Mouse (Mus musculus) intestine, embryonic 16.5 days (tissue): Measurements from ENCODE around the gene Foxn3. TPM values are rescaled to one million over a fixed set of nuclear protein-coding genes. Genes with fewer than 3 reads are reported as not detected.

Experiments
- ATAC-seq: fragments of 200-750 bp; cut with Nextera tagmentation; 2 replicates; pipeline ENCODE4 v1.8.0; 2017; ENCODE audit warnings: moderate TSS enrichment, moderate library complexity
- H3K27ac ChIP-seq: fragments of 300-500 bp; sonication (generic); 2 replicates; pipeline ENCODE4 v1.5.1; 2014; ENCODE audit warnings: mild to moderate bottlenecking, low read length
- H3K27me3 ChIP-seq: fragments of 300-500 bp; sonication (generic); replicated peaks from 2 replicates; pipeline ENCODE4 v1.6.1; 2014; ENCODE audit warnings: low read length, control low read depth, mixed read lengths; ENCODE audit not compliant: control insufficient read depth, insufficient read depth
- H3K36me3 ChIP-seq: fragments of 300-500 bp; sonication (generic); 2 replicates; pipeline ENCODE4 v1.6.1; 2014; ENCODE audit warnings: low read length, control low read depth; ENCODE audit not compliant: control insufficient read depth, insufficient read depth
- H3K4me1 ChIP-seq: fragments of 300-500 bp; sonication (generic); 2 replicates; pipeline ENCODE4 v1.6.1; 2014; ENCODE audit warnings: low read length, control low read depth, mixed read lengths; ENCODE audit not compliant: control insufficient read depth, insufficient read depth
- H3K4me2 ChIP-seq: fragments of 300-500 bp; sonication (generic); 2 replicates; pipeline ENCODE4 v1.6.1; 2014; ENCODE audit warnings: low read depth, low read length, control low read depth
- H3K4me3 ChIP-seq: fragments of 300-500 bp; sonication (generic); 2 replicates; pipeline ENCODE4 v1.5.1; 2014; ENCODE audit warnings: mild to moderate bottlenecking, low read length
- H3K9ac ChIP-seq: fragments of 300-500 bp; sonication (generic); 2 replicates; pipeline ENCODE4 v1.6.1; 2014; ENCODE audit warnings: low read depth, low read length
- H3K9me3 ChIP-seq: fragments of 300-500 bp; sonication (generic); 2 replicates; pipeline ENCODE4 v1.6.1; 2016; ENCODE audit warnings: low read length, control low read depth; ENCODE audit not compliant: control insufficient read depth
- WGBS: fragments of 180-500 bp; shearing (Covaris S2); extraction: QIAGEN DNeasy Blood & Tissue Kit; methylation state at CpG from one replicate; pipeline ENCODE4 v1.1.7; 2014; 5-methylcytosine and 5-hydroxymethylcytosine counted together
- polyA plus RNA-seq: library from polyadenylated mRNA; unstranded; fragments of >200 nt; fragmentation: Nextera tagmentation; extraction: Ambion mirVana; gene quantifications from 2 replicates; pipeline ENCODE4 v1.2.1, GENCODE M21; 2015

Foxn3 gene
- polyA plus RNA-seq, 1 experiment from 2014 or later: 43.0 TPM

- ATAC-seq: no peak
- no peak overlapping the region for H3K9ac ChIP-seq
- no peaks in the 10 kb centered on the region for H3K36me3 ChIP-seq
- H3K9me3 ChIP-seq: no peaks in the 10 kb centered on the region
- no peaks in the 10 kb centered on the region for H3K4me1 ChIP-seq
- H3K27ac ChIP-seq: no peak overlapping the region
- no peak overlapping the region for H3K4me3 ChIP-seq
- H3K4me2 ChIP-seq: no peak overlapping the region
- WGBS: 52% methylated on average over 7 of the region's 7 CpGs
- no peaks in the 10 kb centered on the region for H3K27me3 ChIP-seq
Measured at GRCm38 (mm10) chr12:99599606-99600005, 36.2 kb upstream of the Foxn3 start.

GRCm38 (mm10) chr12:99596397-99596796, 33.0 kb upstream of the Foxn3 start:
- no peak overlapping the region for H3K4me2 ChIP-seq
- H3K27ac ChIP-seq: no peak overlapping the region
- H3K9me3 ChIP-seq: no peaks in the 10 kb centered on the region
- H3K4me3 ChIP-seq: no peak overlapping the region
- no peaks in the 10 kb centered on the region for H3K27me3 ChIP-seq
- ATAC-seq: no peak
- no peak overlapping the region for H3K9ac ChIP-seq
- no peaks in the 10 kb centered on the region for H3K4me1 ChIP-seq
- no peaks in the 10 kb centered on the region for H3K36me3 ChIP-seq
- WGBS: 93% methylated on average over 2 of the region's 2 CpGs

DNA sequence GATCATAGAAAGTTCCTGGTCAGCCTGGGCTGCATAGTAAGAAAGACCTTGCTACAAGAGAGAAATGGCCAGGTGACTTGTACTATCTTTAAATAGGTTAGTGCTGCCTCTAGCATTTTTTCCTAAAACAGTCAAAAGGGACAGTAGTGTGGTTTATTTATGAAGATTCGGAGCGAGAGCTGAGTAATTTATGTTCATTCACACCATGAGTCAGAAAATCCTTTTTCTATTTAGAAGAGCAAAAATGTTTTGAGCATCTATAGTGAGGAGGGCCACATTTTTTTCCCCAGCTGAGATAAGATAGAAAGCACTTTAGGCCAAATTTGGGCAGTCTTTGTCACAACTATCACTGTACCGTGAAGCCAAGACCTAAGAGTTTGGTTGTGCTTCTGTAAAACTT, 24.0 kb upstream of the Foxn3 start:
- no peak overlapping the region for H3K4me2 ChIP-seq
- 83% methylated on average over 3 of the region's 3 CpGs for WGBS
- H3K4me3 ChIP-seq: no peak overlapping the region
- H3K27ac ChIP-seq: no peak overlapping the region
- no peak for ATAC-seq
- no peak overlapping the region for H3K9ac ChIP-seq
- no peaks in the 10 kb centered on the region for H3K4me1 ChIP-seq
- no peaks in the 10 kb centered on the region for H3K9me3 ChIP-seq
- H3K27me3 ChIP-seq: no peaks in the 10 kb centered on the region
- no peaks in the 10 kb centered on the region for H3K36me3 ChIP-seq

- no peaks in the 10 kb centered on the region for H3K36me3 ChIP-seq
- no peak overlapping the region for H3K4me2 ChIP-seq
- no peaks in the 10 kb centered on the region for H3K9me3 ChIP-seq
- 54% methylated on average over 4 of the region's 4 CpGs for WGBS
- H3K27me3 ChIP-seq: no peaks in the 10 kb centered on the region
- no peak overlapping the region for H3K27ac ChIP-seq
- H3K9ac ChIP-seq: no peak overlapping the region
- H3K4me3 ChIP-seq: no peak overlapping the region
- no peaks in the 10 kb centered on the region for H3K4me1 ChIP-seq
- ATAC-seq: no peak
Measured at GRCm38 (mm10) chr12:99579989-99580388, 16.6 kb upstream of the Foxn3 start.

DNA sequence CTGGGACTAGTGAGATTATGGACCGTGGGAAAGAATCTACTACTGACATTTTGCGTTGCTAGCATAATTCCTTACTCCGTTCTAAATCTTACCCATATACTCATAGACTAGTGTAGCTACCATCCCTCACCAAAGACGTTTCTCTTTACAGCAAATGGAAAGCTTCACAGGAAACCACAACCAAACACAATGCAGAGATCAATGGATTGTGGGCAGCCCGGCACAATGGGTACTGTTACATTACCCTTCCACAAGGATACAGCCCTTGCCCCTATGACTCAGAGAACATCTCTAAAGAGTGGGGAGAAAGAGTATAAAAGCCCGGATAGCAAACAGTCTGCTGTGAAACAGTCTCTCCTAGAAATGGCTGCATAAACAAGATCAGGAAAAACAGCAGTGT, 13.3 kb upstream of the Foxn3 start:
- 70% methylated on average over 6 of the region's 6 CpGs for WGBS
- Histone ChIP-seq H3K27me3 (no peaks in the 10 kb centered on the region), H3K4me1 (no peaks in the 10 kb centered on the region), H3K4me2 (no peak overlapping the region), H3K27ac (no peak overlapping the region), H3K9me3 (no peaks in the 10 kb centered on the region), H3K9ac (no peak overlapping the region), H3K36me3 (no peaks in the 10 kb centered on the region), H3K4me3 (no peak overlapping the region)
- no peak for ATAC-seq

GRCm38 (mm10) chr12:99574299-99574698, 10.9 kb upstream of the Foxn3 start:
- H3K27me3 ChIP-seq: no peaks in the 10 kb centered on the region
- 40% methylated on average over 13 of the region's 13 CpGs for WGBS
- peaks cover 3% of the 10 kb centered on the region; the same call in 1 of the 2 replicates for H3K4me1 ChIP-seq
- H3K9me3 ChIP-seq: no peaks in the 10 kb centered on the region
- H3K4me3 ChIP-seq: no peak overlapping the region
- no peaks in the 10 kb centered on the region for H3K36me3 ChIP-seq
- no peak overlapping the region for H3K9ac ChIP-seq
- H3K27ac ChIP-seq: no peak overlapping the region
- no peak overlapping the region for H3K4me2 ChIP-seq
- no peak for ATAC-seq

- H3K4me1 ChIP-seq: peaks cover 3% of the 10 kb centered on the region; the same call in 1 of the 2 replicates
- H3K9ac ChIP-seq: no peak overlapping the region
- no peak overlapping the region for H3K4me2 ChIP-seq
- no peaks in the 10 kb centered on the region for H3K36me3 ChIP-seq
- no peaks in the 10 kb centered on the region for H3K27me3 ChIP-seq
- H3K4me3 ChIP-seq: no peak overlapping the region
- H3K9me3 ChIP-seq: no peaks in the 10 kb centered on the region
- WGBS: 91% methylated on average over 6 of the region's 6 CpGs
- no peak overlapping the region for H3K27ac ChIP-seq
- no peak for ATAC-seq
Measured at GRCm38 (mm10) chr12:99573036-99573435, 9.7 kb upstream of the Foxn3 start.

- no peak for ATAC-seq
- 93% methylated on average over 8 of the region's 8 CpGs for WGBS
Measured at GRCm38 (mm10) chr12:99571999-99572398, 8.6 kb upstream of the Foxn3 start.

DNA sequence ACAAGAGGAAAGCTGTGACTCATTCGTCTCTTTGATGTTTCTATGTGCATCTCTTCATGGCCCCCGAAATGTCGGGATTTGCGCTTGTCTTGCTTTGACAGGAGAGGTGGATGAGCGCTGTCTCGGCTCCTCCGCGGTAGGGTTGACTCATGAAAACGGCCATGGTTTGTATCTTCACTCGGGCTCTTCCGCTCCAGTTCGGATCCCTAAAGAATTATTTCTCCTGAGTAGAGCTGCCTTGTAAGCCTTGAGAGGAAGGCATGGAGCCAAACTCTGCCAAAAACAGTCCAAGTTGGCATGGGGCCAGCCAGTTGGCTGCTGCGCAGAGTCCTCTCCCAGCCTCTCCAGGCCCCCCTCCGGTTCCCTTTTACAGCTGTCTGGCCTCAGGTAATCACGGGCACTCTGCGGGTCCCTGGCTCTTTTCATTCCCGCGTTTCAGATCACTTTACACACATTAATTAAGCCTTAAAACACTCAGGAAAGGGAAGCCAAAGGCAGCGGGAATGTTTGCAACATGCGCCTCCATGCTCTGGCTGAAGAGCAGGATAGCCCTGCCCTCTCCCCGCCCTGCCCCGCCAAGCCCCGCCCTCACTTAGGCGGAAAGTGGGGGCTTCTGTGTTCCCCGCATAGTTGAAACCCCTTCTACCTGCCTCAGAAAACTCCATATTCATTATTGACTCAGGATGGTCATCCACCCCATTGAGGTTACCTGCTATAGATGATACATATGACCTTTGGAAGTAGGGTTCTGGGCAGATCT, 7.0 kb upstream of the Foxn3 start:
- WGBS: 58% methylated on average over 25 of the region's 25 CpGs
- ATAC-seq: no peak
- H3K27me3 ChIP-seq: no peaks in the 10 kb centered on the region
- H3K4me1 ChIP-seq: peaks cover 3% of the 10 kb centered on the region; the same call in 1 of the 2 replicates
- no peaks in the 10 kb centered on the region for H3K9me3 ChIP-seq
- no peak overlapping the region for H3K9ac ChIP-seq
- no peak overlapping the region for H3K4me3 ChIP-seq
- H3K36me3 ChIP-seq: no peaks in the 10 kb centered on the region
- H3K4me2 ChIP-seq: no peak overlapping the region
- no peak overlapping the region for H3K27ac ChIP-seq

More at GRCm38 (mm10) chr12:99571999-99572398, 8.6 kb upstream of the Foxn3 start:
- H3K27me3 ChIP-seq: no peaks in the 10 kb centered on the region
- H3K4me1 ChIP-seq: peaks cover 3% of the 10 kb centered on the region; the same call in 1 of the 2 replicates
- no peak overlapping the region for H3K9ac ChIP-seq
- no peak overlapping the region for H3K27ac ChIP-seq
- H3K36me3 ChIP-seq: no peaks in the 10 kb centered on the region
- H3K4me3 ChIP-seq: no peak overlapping the region
- no peak overlapping the region for H3K4me2 ChIP-seq
- no peaks in the 10 kb centered on the region for H3K9me3 ChIP-seq

GRCm38 (mm10) chr12:99565606-99566005, 2.2 kb upstream of the Foxn3 start:
- Histone ChIP-seq H3K27ac (no peak overlapping the region), H3K4me3 (no peak overlapping the region), H3K27me3 (no peaks in the 10 kb centered on the region), H3K4me2 (no peak overlapping the region), H3K9me3 (no peaks in the 10 kb centered on the region), H3K9ac (no peak overlapping the region), H3K4me1 (peaks cover 16% of the 10 kb centered on the region), H3K36me3 (no peaks in the 10 kb centered on the region)
- WGBS: 73% methylated on average over 2 of the region's 2 CpGs
- ATAC-seq: no peak
